Mouse (Mus musculus) embryonic facial prominence, embryonic 15.5 days (tissue): ENCODE measurements around the gene Defb11. TPM values are rescaled to one million over a fixed set of nuclear protein-coding genes. Genes with fewer than 3 reads are reported as not detected.

ENCODE experiments used
- polyA plus RNA-seq: library from polyadenylated mRNA; unstranded; fragments of >200 nt; fragmentation: Nextera tagmentation; extraction: Ambion mirVana; gene quantifications from 2 replicates; pipeline ENCODE4 v1.2.1, GENCODE M21; 2015

Gene Defb11
- polyA plus RNA-seq, 1 experiment from 2014 or later = not detected

Other genes starting within 250 kb of the Defb11 start
- not detected in 2 replicates for gene Defa34, start 240.6 kb downstream of the Defb11 start, polyA plus RNA-seq
- not detected in 2 replicates for gene AY761184, start 202.8 kb downstream of the Defb11 start, polyA plus RNA-seq
- not detected in 2 replicates for gene Defa24, start 171.9 kb downstream of the Defb11 start, polyA plus RNA-seq
- gene Defb50, start 82.9 kb downstream of the Defb11 start, polyA plus RNA-seq = not detected in 2 replicates
- gene Defb2, start 66.5 kb downstream of the Defb11 start, polyA plus RNA-seq = not detected in 2 replicates
- gene Defb10, start 47.5 kb downstream of the Defb11 start, polyA plus RNA-seq = not detected in 2 replicates
- gene Defb9, start 21.0 kb downstream of the Defb11 start, polyA plus RNA-seq = not detected in 2 replicates
- gene Defb15, start 26.3 kb upstream of the Defb11 start, polyA plus RNA-seq = not detected in 2 replicates
- not detected in 2 replicates for gene Defb35, start 31.9 kb upstream of the Defb11 start, polyA plus RNA-seq
- gene Defb13, start 40.4 kb upstream of the Defb11 start, polyA plus RNA-seq = not detected in 2 replicates
- gene Fam90a1a, start 52.3 kb upstream of the Defb11 start, polyA plus RNA-seq = not detected in 2 replicates
- gene Ccdc70, start 63.4 kb upstream of the Defb11 start, polyA plus RNA-seq = not detected in 2 replicates
- gene Atp7b, start 153.9 kb upstream of the Defb11 start, polyA plus RNA-seq = 0.43 and 0.76 TPM in 2 replicates
- 28.6 and 35.7 TPM in 2 replicates for gene Alg11, start 154.3 kb upstream of the Defb11 start, polyA plus RNA-seq
- gene Nek5, start 218.6 kb upstream of the Defb11 start, polyA plus RNA-seq = 1.1 and 2.0 TPM in 2 replicates